Mouse (Mus musculus) liver, adult 2 months (tissue): ENCODE measurements around the gene Cript.

Experiments used
- CTCF ChIP-seq: fragments of 200-500 bp; IDR thresholded peaks from 2 replicates; pipeline ENCODE4 v1.5.1; 2011; ENCODE audit warnings: low read depth, low read length, control low read depth
- POLR2A ChIP-seq: fragments of 200-500 bp; IDR thresholded peaks from 2 replicates; pipeline ENCODE4 v1.6.1; 2011; ENCODE audit warnings: low read length, control low read depth; ENCODE audit not compliant: insufficient read depth; ENCODE audit errors: extremely low read depth

- no peak for TF ChIP-seq CTCF
- TF ChIP-seq POLR2A, result no peak
These were observed 25.3 kb downstream of the Cript start for GRCm38 (mm10) chr17:87050469-87051175.
